Mouse (Mus musculus) kidney, adult 11 months (tissue): ENCODE measurements around the gene Elmsan1.

Experiments
- DNase-seq: peaks from one replicate; pipeline ENCODE4 v3.0.0; 2022

The Elmsan1 gene

DNA sequence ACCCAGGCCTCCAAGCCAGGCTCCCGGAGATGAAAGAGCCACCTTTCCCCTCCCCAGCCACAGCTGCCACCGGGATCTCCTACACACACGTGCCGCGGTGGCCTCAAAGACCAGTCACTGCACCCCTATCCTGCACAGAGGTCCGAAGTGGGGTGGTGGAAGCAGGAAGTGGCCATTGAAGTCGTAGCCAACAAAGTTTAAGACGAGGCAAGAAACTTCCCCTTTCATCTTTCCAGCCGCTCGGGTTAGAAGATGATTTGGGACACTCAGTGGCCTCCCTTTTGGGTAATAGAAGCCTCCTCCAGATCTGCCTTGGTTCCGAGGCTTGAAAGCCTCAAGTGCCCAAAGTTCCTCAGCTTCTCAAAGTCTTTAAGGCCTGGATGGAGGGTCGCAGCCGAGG lies 26.4 kb downstream of the Elmsan1 start:
- DNase-seq, result no peak

- no peak for DNase-seq
These were observed 26.9 kb downstream of the Elmsan1 start for GRCm38 (mm10) chr12:84191770-84192169.

GRCm38 (mm10) chr12:84191190-84191589 lies 27.5 kb downstream of the Elmsan1 start:
- DNase-seq, result no peak

DNA sequence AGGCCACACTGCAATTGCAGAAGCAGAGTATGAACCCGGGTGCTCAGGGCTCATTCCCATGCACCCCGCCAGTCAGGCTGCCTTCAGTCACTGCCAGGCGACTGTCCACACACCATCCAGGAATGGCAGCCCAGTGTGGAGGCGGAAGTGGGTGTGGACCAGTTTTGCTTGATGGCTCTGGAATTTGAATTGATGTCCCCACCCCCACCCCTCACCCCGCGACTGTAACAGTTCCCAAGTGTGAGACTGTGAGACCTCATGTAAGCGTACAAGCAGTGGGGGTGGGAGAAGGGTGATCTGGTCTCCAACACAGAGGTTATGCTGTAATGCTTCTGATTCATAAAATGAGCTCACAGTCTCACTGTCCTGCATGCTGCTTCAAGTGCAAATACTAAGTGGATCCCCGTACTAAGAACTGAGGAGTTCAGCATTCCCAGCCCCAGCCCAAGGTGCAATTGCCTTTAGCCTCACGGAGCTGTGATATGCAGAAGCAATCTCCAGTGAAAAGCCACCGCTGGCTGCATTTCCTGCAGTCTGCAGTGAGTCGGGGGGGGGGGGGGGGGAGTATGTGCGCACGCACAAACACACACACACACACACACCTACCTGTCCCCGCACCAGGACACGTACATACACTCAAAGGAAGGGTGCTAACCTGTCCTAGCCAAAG lies 28.4 kb downstream of the Elmsan1 start:
- DNase-seq, result no peak

- DNase-seq, result no peak
These were observed 29.7 kb downstream of the Elmsan1 start for GRCm38 (mm10) chr12:84188881-84189444.

GRCm38 (mm10) chr12:84187752-84188601 lies 30.7 kb downstream of the Elmsan1 start:
- no peak for DNase-seq

DNA sequence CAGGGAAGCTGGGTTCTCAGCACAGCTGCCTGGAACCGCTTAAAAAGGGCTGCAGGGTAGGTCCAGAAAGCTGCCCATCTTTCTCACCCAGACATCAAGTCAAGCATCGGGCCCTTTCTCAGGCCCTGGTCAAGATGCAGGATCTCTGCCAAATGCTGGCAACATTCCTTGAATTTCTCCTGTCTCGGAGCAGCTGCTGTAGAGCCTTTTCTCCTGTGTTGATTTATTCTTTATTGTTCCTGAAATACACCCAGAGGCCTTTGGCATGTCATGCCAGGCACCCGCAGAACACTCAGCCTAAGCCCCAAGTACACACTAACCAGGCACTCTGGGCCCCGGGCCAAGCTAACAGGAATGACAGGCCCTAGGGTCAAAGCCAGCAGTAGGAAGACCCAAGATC lies 31.7 kb downstream of the Elmsan1 start:
- peak; percentile 86 for DNase-seq

- no peak for DNase-seq
These were observed 32.1 kb downstream of the Elmsan1 start for GRCm38 (mm10) chr12:84186536-84186935.

- DNase-seq, result no peak
These were observed 33.1 kb downstream of the Elmsan1 start for GRCm38 (mm10) chr12:84185547-84185946.

DNA sequence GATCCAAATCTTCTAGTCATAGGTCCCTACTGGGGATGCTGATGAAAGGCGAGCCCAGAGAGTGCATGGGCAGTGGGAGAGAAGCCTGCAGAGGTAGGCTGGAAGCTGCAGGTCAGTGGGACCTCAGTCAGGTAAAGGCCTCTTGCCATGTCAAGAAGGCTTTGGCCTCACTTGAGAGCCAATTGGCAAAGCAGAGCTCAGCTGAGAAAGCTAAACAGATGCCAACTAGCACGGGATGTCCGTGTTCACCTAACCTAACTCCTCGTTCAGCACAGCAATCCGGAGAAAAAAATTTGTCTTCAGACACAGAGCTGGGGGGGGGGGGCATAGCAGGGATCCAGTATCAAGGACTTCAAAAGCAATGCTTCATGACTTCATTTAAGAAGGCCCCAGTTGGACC lies 33.7 kb downstream of the Elmsan1 start:
- no peak for DNase-seq

DNA sequence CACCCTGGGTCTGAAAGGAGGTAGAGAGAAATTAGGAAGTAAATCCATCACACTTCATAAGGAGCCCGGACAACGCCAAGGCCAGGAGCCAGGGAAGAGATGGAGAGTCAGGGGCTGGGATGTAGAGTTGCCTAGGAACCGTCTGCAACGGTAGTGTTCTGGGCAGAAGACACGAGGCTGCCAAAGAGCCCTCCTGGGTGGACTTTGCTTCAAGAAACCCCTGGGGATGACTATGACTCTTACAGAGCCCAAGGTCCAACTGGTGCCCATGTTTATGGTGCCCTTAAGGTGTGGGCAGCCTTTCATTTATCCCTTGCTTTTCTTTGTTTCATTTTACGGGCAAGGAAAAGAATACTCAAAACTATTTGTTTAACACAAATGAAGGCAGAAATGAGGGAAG lies 36.7 kb downstream of the Elmsan1 start:
- DNase-seq, result no peak

DNA sequence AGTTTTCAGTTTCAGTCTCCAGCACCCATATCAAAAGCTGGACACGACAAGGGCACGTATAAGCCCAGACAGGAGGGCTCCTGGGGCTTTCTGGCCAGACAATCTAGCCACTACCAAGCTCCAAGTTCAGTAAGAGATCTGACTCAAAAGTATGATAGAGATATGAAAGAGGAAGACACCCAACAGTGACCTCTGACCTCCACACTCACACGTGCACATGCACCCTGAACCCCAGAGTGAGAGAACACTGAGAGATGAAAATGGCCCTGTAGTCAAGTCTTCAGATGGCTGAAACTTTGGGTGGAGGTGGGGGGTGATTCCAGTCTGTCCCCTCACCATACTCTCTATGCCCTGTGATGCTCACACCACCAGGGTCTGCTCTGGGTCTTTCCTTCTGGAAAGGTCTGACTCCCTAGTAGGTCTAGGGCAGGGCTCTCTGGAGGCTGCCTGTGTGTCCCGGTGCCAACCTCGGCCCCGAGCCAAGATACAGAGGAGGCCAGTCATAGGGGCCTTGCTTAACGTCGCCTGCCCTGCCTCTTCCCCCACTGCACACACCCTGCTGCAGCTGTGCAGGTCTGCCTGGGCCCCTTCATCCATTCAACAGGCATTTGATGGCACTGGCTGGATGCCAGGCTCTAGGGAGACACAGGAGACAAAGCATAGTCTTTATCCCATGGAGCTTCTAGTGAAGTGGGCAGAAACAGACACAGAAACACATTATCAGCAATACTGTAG lies 37.8 kb downstream of the Elmsan1 start:
- peak; percentile 85 for DNase-seq

- no peak for DNase-seq
These were observed 38.6 kb downstream of the Elmsan1 start for GRCm38 (mm10) chr12:84180090-84180489.

- no peak for DNase-seq
These were observed 39.8 kb downstream of the Elmsan1 start for GRCm38 (mm10) chr12:84178652-84179445.

DNA sequence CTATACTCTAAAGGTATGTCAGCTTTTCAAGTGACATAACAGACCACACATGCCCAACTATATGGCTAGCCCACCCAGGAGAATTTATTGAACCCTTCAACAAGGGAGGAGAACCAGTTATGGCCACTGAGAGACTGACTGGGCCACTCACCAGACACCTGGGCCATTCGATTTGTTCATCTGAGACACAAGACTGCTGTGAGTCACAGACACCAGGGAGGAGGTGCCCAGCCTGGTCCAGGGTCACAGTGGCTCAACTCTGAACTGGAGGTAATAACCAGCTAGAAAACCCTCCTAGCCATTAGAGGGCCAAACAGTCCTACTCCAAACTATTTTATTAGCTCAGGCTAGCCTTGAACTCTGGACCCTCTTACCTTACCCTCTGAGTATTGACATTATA lies 40.6 kb downstream of the Elmsan1 start:
- no peak for DNase-seq

GRCm38 (mm10) chr12:84176886-84177765 lies 41.6 kb downstream of the Elmsan1 start:
- no peak for DNase-seq

GRCm38 (mm10) chr12:84176126-84176769 lies 42.4 kb downstream of the Elmsan1 start:
- DNase-seq, result no peak

GRCm38 (mm10) chr12:84175659-84176061 lies 43.0 kb downstream of the Elmsan1 start:
- peak; percentile 92 for DNase-seq

DNA sequence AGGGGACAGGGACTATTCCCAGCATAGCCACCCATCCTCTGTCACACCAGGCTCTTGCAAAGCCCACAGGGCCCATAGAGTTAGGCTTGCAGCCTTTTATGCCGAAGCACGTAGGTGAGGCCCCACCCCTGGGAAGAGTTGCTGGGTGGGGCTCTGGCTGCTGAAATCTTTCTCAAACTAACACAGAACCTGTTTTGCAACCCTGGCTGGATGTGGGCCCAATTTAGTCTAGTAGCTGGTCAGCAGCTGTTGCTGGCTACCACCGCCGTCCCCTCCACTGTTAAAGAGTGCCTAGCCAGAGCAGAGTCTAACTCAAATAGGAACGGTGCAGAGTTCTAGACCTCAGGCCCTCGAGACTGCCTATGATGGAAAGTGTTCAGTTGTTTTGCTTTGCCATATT lies 43.8 kb downstream of the Elmsan1 start:
- DNase-seq, result peak; percentile 93

DNA sequence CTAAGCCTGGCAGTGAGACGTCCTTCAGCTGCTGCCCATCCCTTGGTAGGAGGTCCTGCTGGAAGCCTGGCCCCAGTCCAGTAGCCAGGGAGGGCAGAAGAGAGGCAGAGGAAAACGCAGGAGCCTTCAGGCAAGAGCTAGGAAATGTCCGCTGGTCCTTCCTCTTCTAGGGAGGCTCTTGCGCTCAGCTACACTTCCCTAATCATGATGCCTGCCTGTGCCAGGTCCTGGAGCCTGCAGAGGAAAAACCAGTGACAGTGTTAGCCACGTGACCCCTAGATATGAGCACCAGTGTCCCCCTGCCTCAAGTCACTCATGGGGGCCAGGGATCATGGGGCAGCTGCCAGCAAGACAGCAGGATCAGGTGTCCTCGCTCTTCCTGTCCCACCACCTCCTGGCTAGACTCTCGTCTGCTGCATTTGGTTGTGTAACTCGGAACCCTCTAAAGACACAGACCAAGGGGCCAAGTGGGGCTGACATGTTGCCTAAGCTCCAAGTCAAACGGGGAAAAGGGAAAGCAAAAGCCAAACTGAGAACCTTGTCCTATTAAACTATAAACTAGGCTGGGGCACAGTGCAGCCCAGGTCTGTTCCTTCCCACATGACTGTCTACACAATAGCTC lies 44.4 kb downstream of the Elmsan1 start:
- DNase-seq, result peak; percentile 67
